Mouse (Mus musculus) spleen, postnatal 14 days (tissue): ENCODE results near the gene Ms4a4a.
"Not testable (repeated sequence)": the region's sequence is repeated elsewhere in the genome, so short reads cannot be mapped to it uniquely, and the experiment has no call there.

Experiments
- DNase-seq, 2 experiments: peaks; one replicate each; pipeline ENCODE4 v3.0.0; 2021 to 2022; ENCODE audit warnings: low spot score in 2 of 2

Gene Ms4a4a

DNA sequence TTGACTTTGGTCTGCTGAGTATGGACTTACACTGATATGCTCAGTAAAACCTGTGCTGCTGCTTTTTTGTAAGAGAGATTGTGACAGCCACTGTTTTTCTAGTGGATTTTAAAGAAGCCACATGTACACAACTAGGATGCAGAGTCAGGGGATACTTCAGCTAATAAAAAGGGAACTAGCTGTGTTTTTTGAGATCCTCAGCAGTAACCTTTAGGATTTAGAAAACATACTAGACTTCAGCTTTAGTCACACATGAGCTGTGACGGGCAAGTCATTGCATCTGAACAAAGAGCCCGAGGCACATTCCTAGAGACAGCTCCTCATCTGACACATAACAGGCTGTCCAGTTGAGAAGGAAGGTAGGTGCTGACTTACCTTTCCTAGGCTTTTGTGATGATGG, at the start of gene Ms4a4a:
Gene Ms4a4a, plus strand, starts transcription at position 251 of the 400 bp plus-strand sequence.
- no peak for DNase-seq

DNA sequence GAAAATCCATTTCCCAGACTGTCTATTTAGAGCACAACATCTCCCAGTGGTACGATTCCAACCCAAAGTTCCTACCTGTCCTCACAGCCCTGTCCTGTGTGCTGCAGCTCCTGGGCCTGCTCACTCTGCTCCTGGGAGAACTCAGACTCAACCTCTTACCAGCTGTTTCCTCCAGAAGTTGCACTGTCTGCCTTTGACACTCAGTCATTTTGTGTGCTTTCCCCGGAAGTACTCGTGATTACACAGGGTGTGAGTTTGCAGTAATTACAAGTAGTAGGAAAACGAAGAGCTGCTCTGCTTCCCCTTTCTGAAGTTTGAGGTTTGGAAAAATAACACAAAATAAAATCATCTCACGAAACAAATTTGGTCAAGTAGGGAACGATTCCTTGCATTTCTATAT, 39.4 kb upstream of the Ms4a4a start, which contains the start of gene Ms4a7:
Gene Ms4a7, minus strand, starts transcription at position 215 of the 400 bp plus-strand sequence.
- no peak for DNase-seq

DNA sequence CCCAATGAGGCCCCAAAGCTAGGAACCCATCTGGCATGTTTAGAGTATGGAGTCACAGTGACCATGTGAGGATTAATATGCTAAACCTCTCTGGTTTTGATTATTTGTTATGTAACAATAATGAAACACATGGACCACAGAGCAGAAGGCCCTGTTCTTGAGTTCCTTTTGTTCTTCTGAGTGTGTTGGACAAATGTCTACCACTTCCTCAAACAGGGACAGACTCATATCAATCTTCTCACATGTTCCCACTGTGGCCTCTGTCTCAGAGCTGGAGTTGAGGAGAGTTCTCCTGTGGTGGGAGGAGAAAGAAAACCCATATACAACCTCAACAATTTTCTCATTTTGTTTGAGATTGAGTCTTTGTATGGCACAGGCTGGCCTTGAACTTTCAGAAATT, 32.2 kb upstream of the Ms4a4a start:
- DNase-seq: no peak

DNA sequence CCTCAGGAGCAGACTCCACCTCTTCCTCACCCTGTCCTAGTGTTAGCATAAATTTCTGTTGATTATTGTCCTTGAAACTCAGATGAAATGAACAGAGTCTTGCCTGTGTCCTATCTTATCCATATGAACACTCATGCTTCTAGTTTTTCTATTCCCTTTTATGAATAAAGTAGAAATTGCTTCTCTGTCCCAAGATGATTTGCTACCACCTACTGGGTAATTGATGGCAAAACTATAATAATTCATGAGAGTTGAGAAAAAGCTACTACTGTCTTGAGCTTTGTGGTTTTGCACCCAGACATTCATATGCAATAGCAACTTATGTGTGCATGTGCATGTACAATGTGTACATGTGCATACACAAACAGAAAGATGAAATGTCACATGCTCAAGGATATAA, 31.3 kb upstream of the Ms4a4a start:
- DNase-seq: no peak

DNA sequence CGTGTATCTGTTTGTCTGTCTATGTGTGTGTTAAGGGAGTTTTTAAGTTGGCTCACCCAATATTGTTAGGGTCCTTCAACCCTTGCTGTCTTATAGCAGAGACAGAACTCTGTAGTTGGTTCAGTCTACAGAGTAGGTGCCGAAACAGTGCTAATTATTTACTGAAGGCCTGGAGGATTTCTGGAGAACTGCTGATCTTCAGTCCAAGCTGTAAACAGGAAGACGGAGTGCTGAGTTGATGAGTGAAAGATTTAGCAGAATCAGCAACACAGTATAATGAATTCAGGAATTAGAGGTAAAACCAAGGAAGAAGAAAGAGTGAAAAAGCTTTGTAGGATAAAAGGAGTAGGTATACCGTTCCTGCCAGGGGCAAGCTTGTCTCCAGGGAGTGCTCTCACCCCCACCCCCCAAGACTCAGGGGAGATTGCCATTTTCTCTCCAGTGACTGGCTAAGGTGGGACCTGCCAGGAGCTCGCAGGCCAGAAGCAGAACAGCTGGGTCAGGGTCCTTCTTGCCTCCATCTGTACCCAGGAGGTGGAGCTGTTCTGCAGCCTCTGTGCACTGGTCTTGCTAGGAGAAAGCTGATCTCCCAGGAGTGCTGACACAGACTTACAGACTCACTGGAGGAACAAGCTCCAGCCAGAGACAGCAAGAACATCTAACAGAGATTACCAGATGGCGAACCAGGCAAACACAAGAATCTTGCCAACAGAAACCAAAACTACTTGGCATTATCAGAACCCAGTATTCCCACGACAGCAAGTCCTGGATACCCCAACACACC, 25.4 kb upstream of the Ms4a4a start:
- DNase-seq: no peak

DNA sequence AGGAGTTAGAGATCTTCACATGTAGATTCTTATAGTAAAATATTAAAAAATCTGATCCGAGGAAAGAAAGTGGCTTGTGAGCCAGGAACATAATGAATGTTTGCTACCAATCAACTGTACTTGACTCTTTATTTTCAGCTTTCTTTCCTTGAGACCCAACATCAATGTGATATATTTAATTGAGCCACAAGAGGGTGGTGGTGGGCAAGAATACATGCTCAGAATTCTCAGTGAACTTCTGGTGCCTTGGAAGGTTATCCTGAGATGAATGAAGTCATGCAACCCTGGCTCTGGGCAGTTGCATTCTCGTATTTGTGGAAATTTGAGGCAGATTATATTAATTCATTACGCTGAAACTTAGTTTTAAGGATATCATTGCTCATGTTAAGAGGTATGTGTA, 23.4 kb upstream of the Ms4a4a start:
- no peak for DNase-seq

DNA sequence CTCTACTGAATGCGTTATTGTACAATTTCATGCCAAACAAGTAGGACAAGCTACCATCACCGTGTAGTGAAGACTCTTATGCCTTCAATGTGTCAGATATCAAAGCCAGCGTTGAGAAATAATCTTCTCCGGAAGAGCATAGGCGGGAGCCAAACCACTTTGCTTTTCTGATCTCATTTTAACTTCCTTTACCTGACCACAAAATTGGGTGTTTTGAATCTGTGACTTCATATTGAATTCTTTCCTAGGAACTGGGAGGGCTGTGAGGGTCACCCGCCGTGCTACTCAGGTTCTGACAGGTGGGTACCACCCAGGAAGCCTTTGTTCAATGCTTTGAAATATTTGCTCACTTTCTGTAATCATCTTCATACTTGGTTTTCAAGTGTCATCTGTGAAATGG, 19.6 kb upstream of the Ms4a4a start:
- DNase-seq: no peak

DNA sequence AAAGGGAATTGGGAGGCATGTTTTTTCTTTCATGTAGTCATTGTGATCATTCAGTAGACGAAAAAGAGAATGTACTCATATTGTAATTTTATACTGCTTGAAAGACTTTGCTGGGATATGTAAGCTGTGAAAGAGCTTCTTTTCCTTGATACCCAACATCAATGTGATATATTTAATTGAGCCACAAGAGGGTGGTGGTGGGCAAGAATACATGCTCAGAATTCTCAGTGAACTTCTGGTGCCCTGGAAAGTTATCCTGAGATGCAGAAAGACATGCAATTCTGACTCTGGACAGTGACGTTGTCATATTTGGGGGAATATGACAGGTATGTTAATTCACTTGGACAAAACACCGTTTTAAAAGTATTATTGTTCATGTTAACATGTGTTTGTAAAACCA, 15.2 kb upstream of the Ms4a4a start:
- no peak for DNase-seq

DNA sequence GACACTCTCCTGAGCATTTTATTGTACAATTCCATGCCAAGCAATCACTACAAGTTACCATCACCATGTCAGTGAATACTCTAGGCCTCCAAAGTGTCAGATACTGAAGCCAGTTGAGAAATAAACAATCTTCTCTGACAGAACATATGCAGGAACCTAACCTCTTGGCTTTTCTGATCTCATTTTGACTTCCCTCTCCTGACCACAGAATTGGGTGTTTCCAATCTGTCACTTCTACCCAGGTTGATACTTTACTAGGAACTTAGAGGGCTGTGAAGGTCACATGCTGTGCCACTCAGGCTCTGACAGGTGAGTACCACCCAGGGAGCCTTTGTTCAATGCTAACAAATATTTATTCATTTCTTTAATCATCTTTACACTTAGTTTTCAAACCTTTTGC, 13.3 kb upstream of the Ms4a4a start:
- DNase-seq: no peak

DNA sequence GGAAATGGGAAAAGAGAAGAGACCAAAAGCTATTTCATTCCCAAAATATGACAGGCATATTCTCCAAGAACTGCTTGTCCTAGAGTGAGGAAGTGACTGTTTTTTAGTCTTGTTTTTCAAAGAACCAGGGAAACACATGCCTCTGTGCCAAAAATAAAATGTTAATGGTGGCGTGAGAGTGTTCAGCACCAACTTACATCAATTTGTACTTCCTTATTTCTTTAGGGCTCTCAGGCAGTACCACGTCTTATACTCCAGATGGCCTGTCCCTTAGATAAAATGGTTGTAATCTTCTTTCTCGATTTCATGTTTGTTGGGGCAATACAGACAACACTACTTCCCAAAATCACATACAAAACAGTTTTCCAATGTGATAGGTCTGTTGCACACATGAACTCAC, 7.0 kb upstream of the Ms4a4a start:
- no peak for DNase-seq

DNA sequence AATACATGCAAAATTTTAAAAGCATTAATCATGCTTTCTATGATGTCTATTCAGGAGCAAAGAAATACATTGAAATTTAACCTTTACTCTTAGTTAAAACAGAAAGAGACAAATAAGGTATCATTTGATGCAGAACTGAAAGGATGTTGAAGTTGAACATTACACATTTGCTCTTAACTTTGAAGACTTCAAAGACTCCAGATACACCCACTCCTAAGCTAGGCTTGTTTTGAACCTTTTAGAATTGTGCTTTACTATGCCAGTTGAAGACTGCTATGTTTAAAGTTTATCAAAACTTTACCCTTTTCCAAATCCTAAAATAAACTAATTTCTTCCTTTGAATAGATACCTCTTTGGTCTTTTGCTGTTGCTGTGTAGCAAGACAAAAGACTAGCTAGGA, 4.1 kb upstream of the Ms4a4a start:
- DNase-seq: no peak

DNA sequence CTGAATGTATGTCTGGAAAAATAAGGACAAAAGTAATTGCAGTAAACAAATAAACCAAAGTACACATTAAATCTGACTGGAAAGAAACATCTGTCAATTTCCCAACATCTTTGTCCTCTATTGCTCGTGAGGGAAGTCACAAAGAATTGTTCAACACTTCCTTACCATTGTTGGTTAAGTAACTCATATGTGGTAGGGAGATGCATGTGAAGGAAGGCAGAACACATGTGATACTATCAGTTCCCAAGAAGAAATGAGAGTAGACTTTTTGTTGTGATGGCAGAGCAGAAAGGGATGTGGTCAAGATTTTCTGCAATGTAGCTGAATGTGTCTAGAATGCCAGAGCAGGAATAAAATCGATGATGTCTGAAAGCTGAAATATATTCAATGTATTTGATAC, 1.1 kb downstream of the Ms4a4a start:
- DNase-seq: no peak

DNA sequence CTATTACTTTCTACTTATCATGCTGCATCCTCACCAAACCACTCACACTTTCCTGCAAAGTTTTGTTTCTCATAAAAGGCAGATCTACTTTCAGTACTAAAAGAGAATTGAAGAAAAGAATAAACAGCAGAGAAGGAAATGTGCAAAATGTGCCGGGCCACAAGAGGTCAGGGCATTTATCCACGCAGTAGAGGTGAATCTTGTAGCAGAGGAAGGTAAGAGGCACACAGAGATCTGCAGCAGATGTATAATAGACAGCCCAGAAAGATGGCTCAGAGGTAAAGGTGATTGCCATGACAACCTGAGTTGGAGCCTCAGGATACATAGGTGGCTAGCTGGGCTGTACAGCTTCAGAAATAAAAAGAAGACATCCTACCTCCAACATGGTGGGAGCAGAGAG, 11.8 kb downstream of the Ms4a4a start:
- no peak for DNase-seq

DNA sequence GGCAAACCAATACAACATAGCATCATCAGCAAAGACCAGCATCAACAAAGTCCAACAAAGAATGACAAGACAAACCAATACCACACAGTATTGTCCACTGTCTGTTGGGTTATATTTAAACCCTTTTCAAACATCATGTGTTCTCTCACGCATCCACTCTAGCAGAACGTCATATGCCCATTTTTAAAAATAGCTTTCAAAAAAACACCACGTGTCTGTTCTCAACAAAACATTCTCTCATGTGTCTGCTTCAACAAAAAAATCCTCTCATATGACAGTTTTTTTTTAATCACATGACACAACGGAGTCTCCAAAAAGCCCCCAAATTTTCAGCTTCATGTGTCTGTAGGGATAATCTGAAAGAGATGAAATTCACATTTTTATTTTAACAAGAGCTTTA, 12.4 kb downstream of the Ms4a4a start:
- no peak for DNase-seq

DNA sequence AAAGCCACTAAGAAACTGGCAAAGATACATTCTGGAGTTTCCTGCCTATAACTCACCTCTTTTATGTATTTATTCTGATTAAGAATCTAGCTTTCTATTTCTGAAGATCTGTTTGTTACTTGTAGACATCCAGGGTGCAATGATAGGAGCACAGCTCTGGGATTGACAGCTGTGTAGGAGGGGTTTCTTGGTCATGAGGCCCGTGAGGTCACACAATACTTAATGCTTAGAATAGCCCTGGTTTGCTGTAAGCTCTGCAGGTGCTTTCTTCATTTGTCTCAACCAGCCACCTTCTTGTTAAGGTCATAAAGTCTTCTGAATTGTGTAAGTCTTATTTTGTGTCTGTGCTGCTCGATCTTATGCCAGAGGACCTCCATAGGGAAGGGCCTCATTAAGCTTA, 13.6 kb downstream of the Ms4a4a start:
- no peak for DNase-seq

DNA sequence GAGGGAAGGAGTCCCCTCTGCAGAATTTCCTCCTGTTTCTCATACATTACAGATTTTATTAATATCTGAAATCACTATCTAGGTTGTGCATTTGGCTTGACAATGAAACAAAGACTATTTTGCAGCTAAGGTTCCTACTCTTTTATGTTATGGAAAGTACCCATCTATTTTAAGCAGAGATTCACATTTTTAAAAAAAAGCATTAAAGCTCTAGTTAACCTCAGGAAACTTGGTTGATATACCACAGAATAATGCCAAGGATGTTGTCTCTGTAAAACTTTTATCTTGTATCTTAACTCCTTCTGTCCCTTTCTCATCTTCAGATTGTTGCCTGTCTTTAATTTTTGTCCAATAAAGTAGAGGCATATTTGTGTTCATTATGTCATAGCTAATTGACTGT, 20.4 kb downstream of the Ms4a4a start:
- DNase-seq: no peak

DNA sequence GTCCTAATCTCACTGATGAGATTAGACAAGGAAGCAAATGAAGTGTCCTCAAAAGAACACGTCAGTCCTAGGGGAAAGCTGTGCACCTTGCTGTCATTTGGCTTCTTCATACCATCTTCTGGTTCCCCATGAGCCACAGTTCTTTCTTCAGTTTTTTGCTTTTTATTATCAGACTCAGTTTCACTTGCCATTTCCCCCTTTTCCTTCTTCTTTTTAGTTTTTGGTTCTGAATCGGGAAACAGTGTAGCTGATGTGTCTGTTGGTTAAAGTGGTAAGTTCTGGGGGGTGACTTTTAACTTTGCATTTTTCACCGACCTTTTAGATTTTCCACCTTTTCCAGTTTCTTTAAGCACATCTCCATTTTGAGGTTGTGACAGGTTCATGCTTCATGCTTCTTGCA, 29.2 kb downstream of the Ms4a4a start, which contains the start of gene Ms4a4c:
Gene Ms4a4c, plus strand, starts transcription at position 244 of the 400 bp plus-strand sequence.
- no peak for DNase-seq

DNA sequence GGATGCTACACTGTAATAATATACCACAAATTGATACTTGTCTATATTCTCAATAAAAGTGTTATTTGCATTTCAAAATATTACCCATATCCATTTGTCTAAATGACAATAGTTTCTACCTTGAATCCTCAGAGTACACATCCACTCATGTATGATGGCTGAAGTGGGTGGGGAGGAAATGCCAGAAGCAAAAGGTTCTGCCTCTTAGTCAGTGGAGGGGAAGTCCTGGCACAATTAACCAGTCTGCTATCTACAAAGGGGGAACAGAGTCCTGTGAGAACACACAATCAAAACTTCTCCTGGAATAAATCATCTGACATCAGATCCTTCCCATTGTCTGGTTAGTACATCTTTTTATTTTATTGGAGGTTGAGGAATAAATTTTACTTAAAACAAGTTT, 32.1 kb downstream of the Ms4a4a start:
- DNase-seq: no peak

DNA sequence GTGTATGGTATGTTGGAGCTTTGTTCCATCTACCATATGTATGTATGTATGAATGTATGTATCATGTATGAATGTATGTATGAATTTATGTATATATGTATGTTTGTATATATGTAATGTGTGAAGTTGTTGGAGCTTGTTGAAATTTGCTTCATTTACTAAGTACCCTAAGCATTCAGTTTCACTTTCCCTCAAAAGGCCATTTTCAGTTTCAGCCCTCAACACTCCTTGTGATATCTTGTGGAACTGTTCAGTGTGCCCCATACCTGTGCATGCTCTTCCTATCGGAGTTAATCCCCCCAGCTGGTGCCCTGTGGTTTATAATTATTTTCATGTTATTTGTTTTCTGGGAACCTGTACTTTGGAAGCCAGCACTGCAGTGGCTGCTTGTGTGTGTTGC, 33.3 kb downstream of the Ms4a4a start:
- DNase-seq: no peak

DNA sequence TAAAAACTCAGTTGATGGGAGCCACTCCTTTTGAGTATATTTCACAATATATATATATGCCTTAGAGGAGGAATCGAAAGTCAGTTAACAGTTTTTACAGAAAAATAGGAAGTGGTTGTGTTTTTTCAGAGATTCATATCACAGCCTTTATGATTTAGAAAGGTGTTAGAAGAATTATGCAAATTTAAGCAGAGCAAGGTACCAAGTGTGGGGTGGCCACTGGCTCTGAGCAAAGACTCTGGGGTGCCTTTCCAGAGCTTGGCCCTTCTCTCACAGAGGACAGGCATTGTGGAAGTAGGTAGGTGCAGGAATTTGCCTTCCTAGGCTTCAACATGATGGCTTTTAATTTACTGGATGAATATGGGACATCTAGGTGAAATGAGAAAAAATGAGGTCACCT, 36.3 kb downstream of the Ms4a4a start:
- no peak for DNase-seq

DNA sequence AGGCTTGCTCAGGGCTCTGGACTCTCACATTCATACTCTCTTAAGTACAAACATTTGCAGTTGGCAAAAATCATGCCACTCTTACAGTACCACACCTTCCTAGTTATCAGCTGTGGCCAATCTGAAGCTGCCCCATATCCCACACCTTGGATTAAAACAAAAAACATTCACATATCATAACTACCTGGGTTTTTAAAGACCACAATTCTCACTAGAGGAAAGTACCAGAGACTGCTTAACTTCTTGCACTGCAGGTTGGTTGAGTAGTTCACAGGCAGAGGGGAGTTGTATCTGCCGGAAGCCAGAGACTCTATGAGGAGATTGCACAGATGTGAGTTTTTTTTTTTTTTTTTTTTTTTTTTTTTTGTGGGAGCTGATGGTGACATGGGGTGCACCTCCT, 38.8 kb downstream of the Ms4a4a start:
- DNase-seq: no peak

DNA sequence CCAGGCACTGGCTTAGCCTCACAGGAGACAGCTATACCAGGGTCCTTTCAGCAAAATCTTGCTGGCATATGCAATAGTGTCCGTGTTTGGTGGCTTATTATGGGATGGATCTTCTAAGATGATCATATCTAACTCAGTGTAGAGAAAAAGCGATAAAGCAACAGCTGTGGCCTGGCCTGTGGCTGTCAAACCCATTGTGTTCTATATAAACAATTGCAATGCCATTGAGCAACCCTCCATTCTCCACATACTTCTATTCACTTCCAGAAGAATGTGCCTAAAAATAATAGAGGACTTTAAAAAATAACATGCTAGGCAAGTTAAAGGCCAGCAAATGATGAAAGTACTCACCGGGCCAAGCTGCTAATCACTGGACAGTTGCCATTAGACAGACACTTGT, 40.3 kb downstream of the Ms4a4a start:
- no peak for DNase-seq

DNA sequence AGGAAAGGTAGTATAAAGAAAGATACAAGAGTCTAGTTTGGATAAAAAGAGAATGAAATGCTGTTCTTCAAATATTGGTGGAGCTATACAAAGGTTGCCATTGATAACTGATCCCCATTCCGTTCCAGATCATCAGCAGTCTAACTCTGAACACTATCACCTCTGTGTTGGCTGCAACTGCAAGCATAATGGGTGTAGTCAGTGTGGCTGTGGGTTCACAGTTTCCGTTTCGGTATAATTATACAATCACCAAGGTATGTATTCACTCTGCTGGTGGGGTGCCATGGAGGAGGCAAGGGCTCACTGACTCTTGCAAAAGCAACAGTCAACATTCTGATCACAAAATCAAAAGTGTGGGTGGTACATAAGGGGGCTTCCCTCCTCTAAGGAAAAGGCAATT, 43.5 kb downstream of the Ms4a4a start:
- DNase-seq: not testable (repeated sequence)

DNA sequence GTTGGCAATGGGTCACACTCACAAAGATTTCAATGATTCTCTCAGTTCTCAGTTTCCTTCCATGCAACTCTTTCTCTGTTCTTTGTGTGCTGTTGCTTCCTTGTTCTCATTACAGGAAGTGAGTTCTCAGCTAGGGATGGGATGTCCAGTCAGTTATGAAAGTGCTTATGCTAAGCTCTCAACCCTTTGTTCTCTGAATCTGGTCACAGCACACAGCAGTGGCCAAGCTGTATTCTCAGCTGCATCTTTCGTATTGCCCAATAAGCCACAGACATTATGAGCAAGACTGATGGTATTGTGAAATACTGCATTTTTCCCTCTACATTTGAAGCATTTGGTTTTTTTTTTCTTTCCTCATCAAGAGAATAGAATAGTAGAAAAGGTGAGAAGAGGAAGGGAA, 55.9 kb downstream of the Ms4a4a start:
- DNase-seq: not testable (repeated sequence)
